Mouse (Mus musculus) monocyte, adult 5-6 weeks (primary cell): ENCODE results near the gene Exoc4. TPM values are rescaled to one million over a fixed set of nuclear protein-coding genes. Genes with fewer than 3 reads are reported as not detected.

ENCODE experiments used
- ATAC-seq: fragments of 153-309, 156-312 bp; replicated peaks from 2 replicates; pipeline ENCODE4 v1.8.0; 2017; ENCODE audit warnings: mild to moderate bottlenecking; ENCODE audit not compliant: low TSS enrichment, insufficient number of reproducible peaks, severe bottlenecking, poor library complexity, low FRiP score
- total RNA-seq: library from RNA; stranded (forward); fragments of 200-1000, 200-491, 200-594 nt; gene quantifications from 3 replicates; pipeline ENCODE4 v1.2.3, GENCODE M21; 2017

The Exoc4 gene
- total RNA-seq, 1 experiment from 2014 or later: 47.5 TPM

DNA sequence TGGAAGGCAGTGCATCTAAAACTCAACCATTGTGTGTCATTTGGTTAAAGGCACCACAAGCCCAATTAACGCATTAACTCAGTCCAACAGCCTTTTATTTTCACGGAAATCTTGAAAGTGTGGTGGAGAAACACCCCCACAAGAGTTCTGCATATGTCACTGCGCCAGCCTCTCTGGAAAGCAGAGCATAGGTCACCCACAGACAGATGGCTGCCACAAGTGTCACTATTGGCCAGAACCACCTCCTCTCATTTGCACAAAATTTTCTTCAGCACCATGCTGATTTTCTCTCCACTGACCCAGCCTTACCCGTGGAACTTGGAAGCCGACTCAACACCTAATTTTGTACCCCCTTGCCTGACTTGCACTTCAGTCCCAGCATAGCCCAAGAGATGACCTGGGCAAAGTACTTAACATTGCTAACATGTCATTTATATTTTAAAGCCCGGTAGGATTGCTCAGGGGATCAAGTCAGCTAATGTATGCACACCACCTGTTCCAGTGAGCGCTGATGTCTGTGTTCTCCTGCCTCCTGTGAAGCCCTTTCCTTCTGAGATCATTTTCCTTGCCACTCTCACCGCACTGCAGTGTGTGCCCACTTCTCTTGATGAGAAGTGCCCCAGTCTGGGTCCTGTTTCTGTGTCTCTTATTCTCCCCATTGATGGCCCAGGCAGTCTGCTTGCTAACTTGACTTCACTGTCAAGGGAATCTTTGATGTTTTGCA, 625.6 kb downstream of the Exoc4 start:
- ATAC-seq: no peak

DNA sequence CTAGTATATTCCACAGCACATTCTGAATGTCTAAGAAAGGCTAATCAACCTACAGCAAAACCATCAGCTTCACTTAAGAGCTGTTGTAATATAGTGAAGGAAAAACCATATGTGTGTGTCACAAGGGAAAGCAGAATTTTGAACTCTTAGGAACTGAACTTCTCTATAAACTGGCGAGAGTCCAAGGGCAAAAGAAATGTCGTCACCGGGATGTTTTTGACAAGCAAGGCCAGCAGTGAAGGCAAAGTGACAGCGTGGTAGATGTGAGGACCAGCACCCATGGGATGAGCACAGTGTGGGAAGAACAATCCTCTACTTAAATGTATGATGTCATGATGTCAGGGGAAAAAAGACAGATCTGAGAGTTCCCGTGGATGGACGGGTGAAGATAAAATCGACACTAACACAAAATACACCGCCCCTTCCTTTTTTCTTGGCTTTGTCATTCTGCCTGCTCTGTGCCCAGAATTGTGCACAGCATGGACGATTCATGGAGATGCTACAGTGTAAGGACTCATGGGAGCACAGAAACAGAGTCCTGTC, 635.3 kb downstream of the Exoc4 start:
- no peak for ATAC-seq

DNA sequence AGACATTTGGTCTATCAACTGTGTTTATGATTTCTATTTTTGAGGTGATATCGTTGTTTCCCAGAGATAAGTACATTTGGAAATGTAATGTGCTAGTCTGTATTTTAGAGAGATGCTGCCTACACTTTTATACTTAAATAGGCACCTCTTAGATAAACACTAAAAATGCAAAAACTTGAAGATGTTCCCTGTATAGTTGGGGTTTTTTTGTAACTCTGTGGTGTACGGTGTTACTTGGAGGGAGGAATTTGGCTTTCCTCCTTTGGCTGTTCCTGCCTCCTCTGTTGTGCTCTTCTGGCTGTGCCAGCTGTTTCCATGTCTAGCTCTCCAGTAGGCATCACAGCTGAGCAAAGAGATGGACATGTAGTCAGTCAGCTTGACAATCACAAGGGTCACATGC, 638.1 kb downstream of the Exoc4 start:
- ATAC-seq: no peak

DNA sequence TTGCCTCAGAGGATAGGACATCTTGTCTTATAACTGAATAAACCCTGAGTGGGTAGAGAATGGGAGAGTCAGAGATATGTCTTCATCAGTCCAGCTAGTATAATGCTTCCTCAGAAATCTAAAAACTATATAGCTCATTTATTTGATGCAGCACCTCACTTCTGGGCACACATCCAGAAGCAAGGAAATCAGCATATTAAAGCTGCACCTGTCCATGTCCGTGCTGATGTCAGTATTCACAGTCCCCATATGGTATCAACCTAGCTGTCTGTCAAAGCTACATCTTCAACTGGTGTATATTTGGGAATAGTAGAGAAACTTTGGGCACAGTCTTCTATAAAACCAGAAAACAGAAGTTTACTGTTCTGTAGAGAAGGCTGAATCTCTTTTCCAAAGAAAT, 642.0 kb downstream of the Exoc4 start:
- ATAC-seq: no peak

DNA sequence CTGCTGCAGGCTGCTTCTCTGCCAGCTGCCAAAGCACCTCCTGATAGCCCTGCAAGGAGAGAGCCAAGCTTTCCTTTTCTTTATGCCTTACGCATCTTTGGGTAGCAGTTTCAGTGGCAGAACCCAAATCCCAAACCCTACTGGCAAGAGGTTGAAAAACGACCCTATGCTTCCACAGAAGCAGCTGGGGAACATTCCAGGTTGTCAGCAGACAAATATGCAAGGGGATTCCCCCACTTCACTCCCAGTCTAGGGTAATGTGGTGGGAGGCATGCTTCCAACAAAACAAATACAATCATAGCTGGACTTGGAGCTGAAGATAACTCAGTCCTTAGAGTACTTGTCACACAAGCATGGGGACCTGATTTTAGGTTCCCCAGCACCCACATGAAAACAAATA, 643.3 kb downstream of the Exoc4 start:
- no peak for ATAC-seq

DNA sequence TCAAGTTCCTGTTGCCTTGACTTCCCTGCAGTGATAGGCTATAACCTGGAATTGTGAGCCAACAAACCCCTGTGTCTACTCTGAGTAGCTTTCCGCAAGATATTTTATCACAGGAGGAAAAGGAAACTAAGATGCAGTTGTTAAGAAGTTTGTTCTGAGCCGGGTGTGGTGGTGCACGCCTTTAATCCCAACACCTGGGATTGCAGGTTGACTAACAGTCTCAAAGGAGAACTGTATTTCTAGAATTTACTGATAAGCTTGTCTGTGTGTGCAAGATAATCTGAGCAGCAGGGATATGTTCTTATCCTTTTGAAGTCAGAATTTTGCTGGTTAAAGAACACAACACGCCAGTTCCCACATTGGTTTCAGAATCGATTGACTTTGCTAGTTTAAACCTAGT, 651.1 kb downstream of the Exoc4 start:
- ATAC-seq: no peak

DNA sequence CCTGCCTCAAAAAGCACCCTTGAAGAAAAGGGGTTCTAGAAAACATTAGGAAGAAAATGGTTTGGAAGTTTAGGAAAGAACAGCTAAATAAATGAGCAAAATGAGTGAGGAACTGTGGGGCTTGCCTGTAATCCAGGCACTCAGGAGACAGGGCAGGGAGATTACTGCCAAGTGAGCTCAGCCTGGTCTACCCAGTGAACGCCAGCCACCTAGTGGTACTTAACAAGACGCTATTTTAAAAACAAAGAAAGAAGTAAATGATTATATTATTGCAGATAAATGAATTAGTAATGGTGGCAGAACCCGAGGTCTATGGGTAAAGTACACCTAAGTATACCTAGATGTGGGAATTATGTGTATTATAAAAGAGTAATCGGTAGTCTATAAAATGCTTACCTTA, 651.7 kb downstream of the Exoc4 start:
- ATAC-seq: no peak

DNA sequence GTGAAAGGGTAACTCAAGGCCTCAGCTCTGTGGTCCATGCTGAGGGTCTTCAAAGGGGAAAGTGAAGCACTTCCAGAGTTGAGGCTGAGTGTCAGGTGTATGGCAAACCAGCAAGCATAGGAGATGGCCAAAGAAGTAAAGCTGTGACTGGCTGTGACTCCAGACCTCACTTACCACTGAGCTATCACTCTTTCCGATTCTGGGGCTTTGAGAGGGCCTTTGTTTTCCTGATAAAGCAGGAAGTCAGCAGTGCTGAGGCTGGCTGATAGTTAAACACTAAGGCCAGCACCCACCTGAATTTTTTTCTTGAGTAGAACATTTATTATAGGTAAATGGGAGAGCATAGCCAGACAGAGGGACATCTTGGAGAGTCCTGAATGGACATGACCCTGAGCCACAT, 656.2 kb downstream of the Exoc4 start:
- ATAC-seq: no peak

DNA sequence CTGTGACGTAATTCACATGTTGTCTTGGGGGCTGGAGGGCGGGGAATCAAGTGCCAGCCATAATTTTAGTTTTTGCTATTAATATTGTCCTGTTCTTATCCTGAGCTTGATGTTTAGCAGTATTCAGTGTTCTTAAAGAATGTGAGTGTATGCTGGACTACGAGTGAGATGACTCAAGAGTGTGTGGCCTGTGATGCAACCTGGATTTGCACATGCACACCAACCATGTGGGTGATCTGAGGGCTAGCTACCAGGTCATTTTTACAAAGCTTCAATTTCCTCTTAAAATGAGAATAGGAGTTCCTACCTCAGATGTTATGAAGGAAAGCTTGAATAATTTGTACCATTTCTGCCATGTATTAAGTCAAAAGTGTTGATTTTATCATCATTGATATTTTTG, 661.8 kb downstream of the Exoc4 start:
- ATAC-seq: no peak

DNA sequence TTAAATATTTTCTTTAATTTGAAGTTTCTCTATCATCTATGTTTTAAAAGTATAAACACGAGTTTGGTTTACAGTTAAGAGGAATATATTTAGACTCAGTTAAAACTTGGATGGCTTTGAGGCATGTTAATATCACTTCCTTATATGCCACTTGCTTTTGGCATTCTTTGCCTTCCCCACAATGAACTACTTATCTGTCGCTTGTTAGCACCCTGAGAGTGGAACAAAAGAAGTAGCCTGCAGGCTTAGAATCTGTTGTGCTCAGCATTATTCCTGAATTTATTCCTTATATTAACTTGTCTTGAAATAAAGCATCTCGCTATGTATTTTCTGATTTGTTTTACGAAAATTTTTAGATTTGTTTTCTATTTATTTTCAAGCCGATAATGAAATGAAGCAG, 664.2 kb downstream of the Exoc4 start:
- ATAC-seq: no peak

DNA sequence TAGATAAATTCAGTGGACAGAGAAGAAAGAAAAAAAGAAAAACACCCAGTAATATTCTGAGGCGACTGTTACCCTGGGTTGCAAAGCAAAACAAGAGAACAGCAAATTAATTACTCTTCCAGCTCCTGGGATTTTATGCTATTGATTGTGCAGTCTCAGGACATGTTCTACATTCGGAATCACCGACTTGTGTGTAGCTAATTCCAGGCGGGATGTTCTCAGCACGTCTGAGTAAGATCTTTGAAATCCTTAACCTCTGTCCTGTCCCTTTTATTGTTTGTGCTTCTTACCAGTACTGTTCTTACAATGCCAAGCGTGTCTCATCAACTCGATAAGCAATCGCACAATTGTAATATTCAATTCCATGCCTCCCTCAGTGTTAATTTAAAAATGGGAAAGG, 664.6 kb downstream of the Exoc4 start:
- ATAC-seq: no peak

DNA sequence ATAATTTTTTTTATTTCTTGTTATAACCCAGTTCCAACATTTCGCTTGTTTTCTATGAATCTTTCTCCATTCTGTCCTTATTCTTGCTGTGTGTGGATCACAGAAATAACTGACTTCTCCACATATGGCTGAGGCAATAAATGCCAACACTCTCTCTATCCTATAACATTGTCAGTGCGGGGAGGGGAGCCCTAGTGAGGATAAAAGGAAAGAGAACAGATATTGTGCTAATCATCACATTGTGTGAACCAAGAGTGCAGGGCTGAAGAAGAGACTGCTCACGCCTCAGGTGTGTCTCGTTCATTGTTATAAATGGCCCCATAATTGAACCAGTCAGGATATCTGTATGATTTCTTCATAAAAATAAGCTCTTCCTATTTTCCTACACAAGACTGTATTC, 665.1 kb downstream of the Exoc4 start:
- ATAC-seq: no peak

DNA sequence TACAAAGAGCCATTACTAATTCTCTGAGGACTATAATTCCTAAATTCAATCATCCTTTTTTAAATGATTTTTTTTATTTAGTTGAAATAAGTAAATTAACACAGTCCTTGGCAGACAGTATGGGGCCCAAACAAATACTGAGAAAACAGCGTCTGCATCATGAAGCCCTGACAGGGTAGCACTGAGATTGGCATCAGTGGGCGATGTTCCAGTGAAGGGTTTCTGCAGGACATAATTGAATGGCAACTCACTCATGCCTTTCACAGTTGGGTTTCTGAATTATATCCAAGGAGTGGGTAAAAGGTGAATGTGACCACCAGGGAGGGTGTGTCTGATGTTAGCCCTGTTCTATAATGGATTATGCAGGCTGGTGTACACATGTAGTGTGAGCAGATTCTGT, 674.7 kb downstream of the Exoc4 start:
- no peak for ATAC-seq

DNA sequence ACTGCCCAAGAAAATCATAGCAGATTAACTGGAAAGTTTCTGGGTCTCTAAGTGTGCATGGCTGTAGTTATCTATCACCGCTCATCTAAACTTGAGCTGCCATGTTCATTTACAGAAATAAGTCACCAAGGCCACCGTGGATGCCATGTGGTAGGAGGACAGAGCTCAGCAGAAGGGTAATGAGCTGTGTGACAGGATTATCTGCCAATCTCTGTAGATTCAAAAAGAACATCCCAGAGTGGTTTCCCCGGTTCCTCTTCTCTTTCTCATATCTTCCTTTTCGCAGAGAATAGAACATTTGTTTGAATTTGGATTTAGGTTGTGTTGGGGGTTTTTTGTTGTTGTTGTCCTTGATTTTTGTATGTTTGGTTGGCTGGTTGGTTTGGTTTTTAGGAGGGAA, 676.0 kb downstream of the Exoc4 start:
- ATAC-seq: no peak

DNA sequence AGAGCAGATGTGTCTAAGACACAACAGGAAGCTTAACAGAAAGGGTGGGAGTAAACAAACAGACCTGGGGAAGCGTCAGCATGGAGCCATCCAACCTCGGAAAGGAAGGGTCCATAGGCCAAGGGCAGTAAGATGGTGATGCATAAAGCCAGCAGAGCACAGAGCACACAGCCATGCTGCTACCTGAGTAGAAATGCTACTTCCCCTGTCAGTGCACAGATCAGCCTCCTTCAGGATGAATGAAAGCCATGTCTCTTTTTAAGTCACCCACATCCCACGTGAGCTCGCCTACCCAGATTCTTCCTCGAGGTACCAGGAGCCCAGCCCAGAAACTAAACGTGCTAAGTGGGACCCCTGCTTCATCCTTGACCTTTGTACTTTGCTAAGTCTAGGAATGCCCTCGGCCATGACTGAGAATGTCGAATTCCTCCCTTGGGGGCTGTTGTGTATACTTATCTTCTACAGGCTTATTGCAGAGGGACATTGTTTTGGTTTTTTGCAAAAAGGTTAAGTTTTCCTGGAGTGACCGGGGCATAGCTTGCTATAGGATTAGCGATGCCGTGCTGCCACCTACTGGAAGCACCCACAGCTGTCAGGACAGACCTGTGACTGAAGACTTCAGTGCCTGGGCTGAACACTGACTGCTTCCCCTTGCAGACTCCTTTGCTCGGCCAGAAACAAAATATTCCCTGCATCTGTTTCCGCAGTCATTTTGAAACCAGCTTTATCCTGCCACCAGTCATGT, 680.6 kb downstream of the Exoc4 start:
- no peak for ATAC-seq

DNA sequence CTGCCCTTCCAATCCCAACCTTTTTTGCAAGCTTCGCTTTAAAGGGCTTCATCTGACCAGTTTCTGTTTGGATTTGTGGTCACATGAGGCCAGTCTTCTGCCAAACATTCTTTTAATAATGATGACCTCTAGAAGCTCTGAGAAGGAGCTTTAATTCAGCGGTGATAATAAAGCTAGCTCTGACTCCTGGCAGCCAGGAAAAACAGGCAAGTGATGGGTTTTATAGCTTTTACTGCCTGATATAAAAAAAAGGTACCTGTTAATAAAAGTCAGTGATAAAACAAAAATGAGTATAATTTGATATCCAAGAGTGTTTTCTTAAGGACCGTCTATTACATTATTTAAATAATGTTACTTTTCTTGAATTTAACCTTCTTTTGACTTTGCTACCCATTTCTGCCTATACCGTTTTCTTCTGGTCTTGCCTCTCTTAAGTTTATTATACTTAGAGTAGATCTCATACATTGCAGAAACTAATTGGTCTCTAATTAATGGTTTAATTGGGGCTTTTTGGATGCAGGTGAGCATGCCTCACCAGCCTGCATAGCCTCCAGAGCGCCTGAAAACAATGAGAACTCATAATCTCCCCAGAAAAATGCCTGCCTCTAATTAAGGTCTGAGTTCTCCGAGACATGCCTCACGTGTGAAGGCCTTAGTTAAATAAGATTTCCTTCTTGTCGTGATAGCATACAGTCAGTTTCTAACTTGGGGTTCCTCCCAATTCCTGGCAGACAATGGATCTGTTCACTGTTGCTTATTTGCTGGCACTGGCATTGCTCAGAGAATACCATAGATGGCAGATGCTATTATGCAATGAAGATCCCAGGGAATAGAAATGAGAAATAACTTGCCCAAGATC, 681.4 kb downstream of the Exoc4 start:
- ATAC-seq: no peak

DNA sequence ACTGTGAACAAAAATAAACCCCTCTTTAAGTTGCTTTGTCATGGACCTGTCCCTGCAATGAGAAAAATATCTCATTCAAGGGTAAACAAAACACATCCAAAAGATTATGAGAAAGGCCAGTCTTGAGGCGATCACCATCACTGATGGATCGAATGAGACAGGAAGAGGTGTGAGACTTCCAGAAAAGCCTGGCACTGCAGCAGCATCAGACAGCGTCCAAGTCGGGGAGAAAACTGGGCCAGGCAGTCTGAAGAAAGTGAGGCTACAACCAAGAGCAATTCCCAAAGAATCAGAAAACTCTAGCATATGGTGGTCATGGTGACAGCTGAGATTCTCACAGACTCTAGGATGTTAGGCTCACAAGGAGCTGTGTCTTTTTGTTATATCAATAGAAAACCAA, 689.0 kb downstream of the Exoc4 start:
- no peak for ATAC-seq

DNA sequence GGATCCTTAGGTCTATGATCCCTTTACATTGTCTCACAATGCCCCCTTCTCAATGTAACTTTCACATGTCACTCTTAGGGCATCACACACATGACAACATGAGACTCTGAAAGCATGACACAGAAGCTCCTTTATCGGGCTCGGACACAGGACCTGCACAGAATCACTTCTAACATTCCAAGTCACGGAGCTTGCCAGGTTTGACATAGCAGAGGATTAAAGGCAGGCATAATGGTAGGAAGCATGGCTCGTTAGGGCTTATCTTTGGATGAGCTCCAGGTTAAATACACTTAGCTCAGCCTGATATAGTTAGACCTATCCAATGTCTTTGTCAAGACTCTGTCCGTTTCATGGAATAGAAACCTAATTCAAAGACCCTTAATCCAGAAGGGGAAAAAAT, 690.3 kb downstream of the Exoc4 start:
- ATAC-seq: no peak

DNA sequence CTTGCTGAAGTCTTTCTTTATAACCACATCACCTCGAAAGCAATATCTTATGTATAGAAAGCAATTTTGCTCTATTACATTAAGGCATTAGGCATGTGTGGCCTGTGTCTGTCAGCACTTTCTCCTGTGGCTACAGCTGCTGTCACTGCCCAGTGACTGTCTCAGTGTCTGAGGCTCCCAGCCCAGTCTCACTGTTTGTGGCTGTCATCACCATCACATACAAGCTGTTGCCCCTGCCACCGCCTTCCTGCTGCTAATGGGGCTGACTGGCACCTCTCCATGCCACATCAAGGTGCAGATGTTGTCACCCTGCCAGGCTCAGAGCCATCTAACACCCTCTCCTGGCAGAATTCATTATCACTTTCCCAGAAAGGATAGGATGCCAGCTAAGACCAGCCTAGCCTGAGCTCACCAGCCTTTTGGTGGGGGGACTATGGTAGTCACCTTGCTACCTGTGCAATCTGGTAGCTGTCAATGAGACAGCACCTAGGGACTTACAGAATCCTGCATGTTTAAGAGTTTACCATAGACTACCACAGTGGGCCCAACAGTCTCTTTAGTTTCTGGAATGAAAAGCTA, 698.1 kb downstream of the Exoc4 start:
- no peak for ATAC-seq
